Comparison of ENCODE assay signal across 8 mouse cellular contexts in genomic region chr8:72548644-72549313, GRCm38 (mm10). TPM values are rescaled to one million over a fixed set of nuclear protein-coding genes. Genes with fewer than 3 reads are reported as not detected.
DNase-seq lines count a peak whose midpoint lies in the region; ATAC-seq and TF ChIP-seq lines count a peak whose summit lies in the region.

No protein-coding gene starts in this region.

- H3K4me2 ChIP-seq in heart, embryonic 11.5 days, result peak overlapping the region; percentile 85
- peak overlapping the region; percentile 99 for H3K4me2 ChIP-seq in forebrain, embryonic 13.5 days
- H3K4me2 ChIP-seq in midbrain, embryonic 11.5 days, result peak overlapping the region; percentile 98

- WGBS in heart, embryonic 11.5 days (ENCODE audit: insufficient replicate concordance), result under 1% methylated on average over 45 of the region's 45 CpGs
- WGBS in forebrain, embryonic 13.5 days, result under 1% methylated on average over 45 of the region's 45 CpGs
- under 1% methylated on average over 45 of the region's 45 CpGs for WGBS in midbrain, embryonic 11.5 days

- H3K27ac ChIP-seq in heart, embryonic 11.5 days (ENCODE audit: low read depth, low read length), result peak overlapping the region; percentile 89
- peak overlapping the region; percentile 87 for H3K27ac ChIP-seq in forebrain, embryonic 13.5 days
- H3K27ac ChIP-seq in midbrain, embryonic 11.5 days (ENCODE audit: low read depth, low read length), result peak overlapping the region; percentile 81

- peaks cover 13% of the 10 kb centered on the region for H3K4me1 ChIP-seq in heart, embryonic 11.5 days (ENCODE audit: control insufficient read depth, insufficient read depth, low read length)
- peaks cover 35% of the 10 kb centered on the region for H3K4me1 ChIP-seq in forebrain, embryonic 13.5 days
- peaks cover 14% of the 10 kb centered on the region for H3K4me1 ChIP-seq in midbrain, embryonic 11.5 days (ENCODE audit: control insufficient read depth, insufficient read depth, low read length)

- peak overlapping the region; percentile 71 for H3K9ac ChIP-seq in heart, embryonic 11.5 days (ENCODE audit: low read depth, low read length)
- peak overlapping the region; percentile 99 for H3K9ac ChIP-seq in forebrain, embryonic 13.5 days
- H3K9ac ChIP-seq in midbrain, embryonic 11.5 days (ENCODE audit: low read length), result peak overlapping the region; percentile 74

- in situ Hi-C loops in Patski (cut with MboI; ENCODE audit: low pct_unique_long_range_greater_than_20kb), result loop anchor here (5.0 kb wide), 1 partner anchor 51 kb away; no protein-coding TSS in a partner anchor

- no peak for DNase-seq in heart, adult 9 months (ENCODE audit: low spot score in 2 of 2)
- DNase-seq in Patski (ENCODE audit: low read depth, low spot score), result no peak
- DNase-seq in kidney, adult 9 months, result peak; percentile 44
- peak; percentile 83 for DNase-seq in midbrain, embryonic 11.5 days (ENCODE audit: low spot score, missing footprints)
- DNase-seq in thymus, postnatal 25 days, result no peak
- no peak for DNase-seq in urinary bladder, postnatal 10 days (ENCODE audit: low spot score)

- TF ChIP-seq CTCF in Patski (IDR thresholded peaks at IDR 0.05), result no peak

- no peaks in the 10 kb centered on the region for H3K27me3 ChIP-seq in heart, embryonic 11.5 days (ENCODE audit: control insufficient read depth, insufficient read depth, low read length)
- H3K27me3 ChIP-seq in Patski, result no peaks in the 10 kb centered on the region
- no peaks in the 10 kb centered on the region for H3K27me3 ChIP-seq in forebrain, embryonic 13.5 days
- no peaks in the 10 kb centered on the region for H3K27me3 ChIP-seq in midbrain, embryonic 11.5 days (ENCODE audit: control insufficient read depth, insufficient read depth, low read length)

- peaks cover 4% of the 10 kb centered on the region for H3K36me3 ChIP-seq in heart, embryonic 11.5 days (ENCODE audit: control insufficient read depth, insufficient read depth, low read length)
- peaks cover 18% of the 10 kb centered on the region for H3K36me3 ChIP-seq in forebrain, embryonic 13.5 days (ENCODE audit: poor library complexity, severe bottlenecking)
- H3K36me3 ChIP-seq in midbrain, embryonic 11.5 days (ENCODE audit: control insufficient read depth, insufficient read depth, low read length), result no peaks in the 10 kb centered on the region

- CTCF ChIA-PET in Patski (lab: Charles Lee), result interaction anchor here (1.0 to 1.1 kb wide), 2 partner anchors 12 to 53 kb away, joined by 3 read pairs; no protein-coding TSS in a partner anchor

- no peaks in the 10 kb centered on the region for H3K9me3 ChIP-seq in heart, embryonic 11.5 days (replicated peaks; ENCODE audit: control insufficient read depth, low read length)
- no peaks in the 10 kb centered on the region for H3K9me3 ChIP-seq in forebrain, embryonic 13.5 days (replicated peaks)
- H3K9me3 ChIP-seq in midbrain, embryonic 11.5 days (ENCODE audit: control insufficient read depth, low read length), result no peaks in the 10 kb centered on the region

- POLR2A ChIA-PET in Patski (lab: Charles Lee), result interaction anchor here (0.8 kb wide), 1 partner anchor 73 kb away, joined by 3 read pairs; no protein-coding TSS in a partner anchor

- peak overlapping the region; percentile 88 for H3K4me3 ChIP-seq in heart, embryonic 11.5 days (ENCODE audit: low read depth, low read length)
- H3K4me3 ChIP-seq in forebrain, embryonic 13.5 days, result peak overlapping the region; percentile 84
- H3K4me3 ChIP-seq in midbrain, embryonic 11.5 days (ENCODE audit: low read depth, low read length), result peak overlapping the region; percentile 94

- ATAC-seq in heart, embryonic 11.5 days (replicated peaks; ENCODE audit: insufficient number of reproducible peaks, low FRiP score, low TSS enrichment), result peak; percentile 67; the same call in 1 of the 2 replicates
- peak; percentile 46 for ATAC-seq in Patski
- no peak for ATAC-seq in forebrain, embryonic 13.5 days
- ATAC-seq in midbrain, embryonic 11.5 days (ENCODE audit: low FRiP score), result peak; percentile 81

RNA-seq across cellular contexts. Expression of gene Med26, which starts 0.7 kb away (rescaled TPM):
- 8.5 and 9.0 TPM in 2 replicates for polyA plus RNA-seq in heart, embryonic 11.5 days (2014; fragmentation: Nextera tagmentation; extraction: Ambion mirVana)
- polyA plus RNA-seq in Patski (2021), result 9.8 TPM
- polyA plus RNA-seq in forebrain, embryonic 13.5 days (2015; fragmentation: Nextera tagmentation; extraction: Ambion mirVana), result 15.5 and 19.4 TPM in 2 replicates
- 11.0 and 13.6 TPM in 2 replicates for polyA plus RNA-seq in midbrain, embryonic 11.5 days (2014; fragmentation: Nextera tagmentation; extraction: Ambion mirVana)

RNA-seq across cellular contexts. Expression of gene Smim7, which starts 22.1 kb away (rescaled TPM):
- polyA plus RNA-seq in heart, embryonic 11.5 days (2014; fragmentation: Nextera tagmentation; extraction: Ambion mirVana), result 101 and 114 TPM in 2 replicates
- 83.7 TPM for polyA plus RNA-seq in Patski (2021)
- 123 and 126 TPM in 2 replicates for polyA plus RNA-seq in forebrain, embryonic 13.5 days (2015; fragmentation: Nextera tagmentation; extraction: Ambion mirVana)
- 117 and 121 TPM in 2 replicates for polyA plus RNA-seq in midbrain, embryonic 11.5 days (2014; fragmentation: Nextera tagmentation; extraction: Ambion mirVana)

RNA-seq across cellular contexts. Expression of gene Tmem38a, which starts 23.1 kb away (rescaled TPM):
- polyA plus RNA-seq in heart, embryonic 11.5 days (2014; fragmentation: Nextera tagmentation; extraction: Ambion mirVana), result 55.4 and 64.6 TPM in 2 replicates
- 23.0 TPM for polyA plus RNA-seq in Patski (2021)
- polyA plus RNA-seq in forebrain, embryonic 13.5 days (2015; fragmentation: Nextera tagmentation; extraction: Ambion mirVana), result 13.3 and 13.5 TPM in 2 replicates
- 9.1 and 11.4 TPM in 2 replicates for polyA plus RNA-seq in midbrain, embryonic 11.5 days (2014; fragmentation: Nextera tagmentation; extraction: Ambion mirVana)

RNA-seq across cellular contexts. Expression of gene Slc35e1, which starts 56.4 kb away (rescaled TPM):
- 12.2 and 12.6 TPM in 2 replicates for polyA plus RNA-seq in heart, embryonic 11.5 days (2014; fragmentation: Nextera tagmentation; extraction: Ambion mirVana)
- polyA plus RNA-seq in Patski (2021), result 40.3 TPM
- 6.4 and 8.8 TPM in 2 replicates for polyA plus RNA-seq in forebrain, embryonic 13.5 days (2015; fragmentation: Nextera tagmentation; extraction: Ambion mirVana)
- polyA plus RNA-seq in midbrain, embryonic 11.5 days (2014; fragmentation: Nextera tagmentation; extraction: Ambion mirVana), result 10.9 and 13.4 TPM in 2 replicates

Comparison
In these comparisons a context has a peak if more than half of its experiments do, and no peak if none do; other contexts are left out.
1. DNase-seq: peak in kidney, adult 9 months (single experiment) and midbrain, embryonic 11.5 days (single experiment); none in heart, adult 9 months (0 of 2), Patski (single experiment), thymus, postnatal 25 days (single experiment) and urinary bladder, postnatal 10 days (single experiment).
2. Peak in every context shown above with its lines, with median percentiles within 50 percentile points of each other: H3K27ac ChIP-seq, H3K4me2 ChIP-seq, H3K4me3 ChIP-seq and H3K9ac ChIP-seq.